Mouse (Mus musculus) E14TG2a.4 (cell line): ENCODE results near the gene Wdcp.

Experiments
- CTCF ChIP-seq: conservative IDR thresholded peaks from 2 replicates; pipeline ENCODE4 v1.5.1; 2014; ENCODE audit warnings: low read length
- POU5F1 ChIP-seq: IDR thresholded peaks from 2 replicates; pipeline ENCODE4 v1.6.1; 2014; ENCODE audit warnings: low read length, borderline replicate concordance

- no peak for TF ChIP-seq CTCF
- no peak for TF ChIP-seq POU5F1
These were observed 28.2 kb downstream of the Wdcp start for GRCm38 (mm10) chr12:4871260-4871659.
